ENCODE assay signal across 9 mouse cellular contexts in the genomic region with DNA sequence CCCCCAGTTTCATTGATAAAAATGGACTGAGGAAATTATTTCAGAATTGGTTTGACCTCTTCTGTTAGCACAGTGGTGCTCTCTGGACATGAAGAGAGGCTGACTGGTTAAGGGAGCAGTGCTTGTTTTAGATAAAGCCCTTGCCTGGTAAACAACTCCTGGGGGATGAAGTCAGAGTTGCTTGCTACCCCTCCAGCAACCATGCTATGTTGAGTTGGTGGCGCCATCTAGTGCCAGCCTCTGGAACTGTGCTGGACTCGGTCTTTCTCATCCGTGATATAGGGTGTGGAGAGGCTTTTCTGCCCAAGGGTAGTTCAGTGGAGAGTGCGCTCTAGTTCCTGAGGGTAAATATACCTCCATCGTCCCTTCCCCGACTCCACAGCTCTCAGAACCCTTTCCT. TPM values are rescaled to one million over a fixed set of nuclear protein-coding genes. Genes with fewer than 3 reads are reported as not detected.
DNase-seq lines count a peak whose midpoint lies in the region; ATAC-seq and TF ChIP-seq lines count a peak whose summit lies in the region.
"Had no signal": no experiment of that assay in that cellular context is flagged by ENCODE, and none has a peak within 500 bp of the region (broad histone marks: within the 10 kb centered on the region; RNA-seq: fewer than 3 reads in every experiment).

No protein-coding gene starts in this region.

- no peaks in the 10 kb centered on the region for H3K9me3 ChIP-seq in intestine, postnatal 0 days (ENCODE audit: control insufficient read depth)
- H3K9me3 ChIP-seq in intestine, embryonic 16.5 days (ENCODE audit: control insufficient read depth, low read length), result no peaks in the 10 kb centered on the region
- no peaks in the 10 kb centered on the region for H3K9me3 ChIP-seq in forebrain, embryonic 13.5 days (replicated peaks)
- no peaks in the 10 kb centered on the region for H3K9me3 ChIP-seq in limb, embryonic 10.5 days (replicated peaks)
- H3K9me3 ChIP-seq: neural tube, embryonic 12.5 days had no signal

- no peak for TF ChIP-seq POLR2A in testis, adult 2 months (IDR thresholded peaks at IDR 0.05; ENCODE audit: control insufficient read depth, low read depth, low read length)

- peak; percentile 87 for TF ChIP-seq CTCF in intestine, postnatal 0 days (IDR thresholded peaks at IDR 0.05; ENCODE audit: low read depth)
- peak; percentile 94 for TF ChIP-seq CTCF in testis, adult 2 months (IDR thresholded peaks at IDR 0.05; ENCODE audit: control insufficient read depth, insufficient read depth, insufficient replicate concordance, low read depth, low read length)

- H3K4me1 ChIP-seq in intestine, postnatal 0 days (replicated peaks; ENCODE audit: control insufficient read depth, insufficient read depth, low read length), result no peaks in the 10 kb centered on the region; the same call in 1 of the 2 replicates
- peaks cover 26% of the 10 kb centered on the region; the same call in 1 of the 2 replicates for H3K4me1 ChIP-seq in intestine, embryonic 16.5 days (ENCODE audit: control insufficient read depth, insufficient read depth, low read length)
- H3K4me1 ChIP-seq in forebrain, embryonic 13.5 days, result peaks cover 81% of the 10 kb centered on the region
- peaks cover 86% of the 10 kb centered on the region for H3K4me1 ChIP-seq in limb, embryonic 10.5 days
- H3K4me1 ChIP-seq in testis, adult 2 months (ENCODE audit: control insufficient read depth, insufficient read depth, low read length), result no peaks in the 10 kb centered on the region

- H3K4me2 ChIP-seq in intestine, postnatal 0 days (replicated peaks; ENCODE audit: low read depth), result no peak overlapping the region
- no peak overlapping the region for H3K4me2 ChIP-seq in intestine, embryonic 16.5 days (ENCODE audit: low read depth, low read length)
- peak overlapping the region; percentile 18 for H3K4me2 ChIP-seq in forebrain, embryonic 13.5 days
- H3K4me2 ChIP-seq: neural tube, embryonic 12.5 days had no signal

- no peak overlapping the region for H3K9ac ChIP-seq in intestine, postnatal 0 days (ENCODE audit: low read depth, low read length)
- no peak overlapping the region for H3K9ac ChIP-seq in intestine, embryonic 16.5 days (ENCODE audit: low read depth, low read length)
- peak overlapping the region; percentile 23; the same call in 1 of the 2 replicates for H3K9ac ChIP-seq in forebrain, embryonic 13.5 days
- H3K9ac ChIP-seq: neural tube, embryonic 12.5 days had no signal

- 24% methylated on average over 6 of the region's 6 CpGs for WGBS in intestine, postnatal 0 days
- 35% methylated on average over 6 of the region's 6 CpGs for WGBS in intestine, embryonic 16.5 days
- WGBS in forebrain, embryonic 13.5 days, result 32% methylated on average over 6 of the region's 6 CpGs
- 20% methylated on average over 6 of the region's 6 CpGs for WGBS in limb, embryonic 10.5 days

- DNase-seq in c-Kit-negative CD71-positive TER-119-positive erythroid progenitor cells, embryonic 14.5 days (ENCODE audit: low read depth, low spot score), result peak; percentile 46
- DNase-seq in limb, embryonic 10.5 days (ENCODE audit: low spot score), result peak; percentile 90
- DNase-seq in naive thymus-derived CD4-positive, alpha-beta T cell, adult 2 months (ENCODE audit: low read depth), result peak; percentile 97

- H3K4me3 ChIP-seq in intestine, postnatal 0 days (ENCODE audit: low read depth, low read length), result no peak overlapping the region
- no peak overlapping the region for H3K4me3 ChIP-seq in intestine, embryonic 16.5 days (ENCODE audit: low read length)
- no peak overlapping the region for H3K4me3 ChIP-seq in forebrain, embryonic 13.5 days
- H3K4me3 ChIP-seq in limb, embryonic 10.5 days, result no peak overlapping the region
- H3K4me3 ChIP-seq in testis, adult 2 months (ENCODE audit: control insufficient read depth, low read depth, low read length), result no peak overlapping the region
- H3K4me3 ChIP-seq: neural tube, embryonic 12.5 days had no signal

- 0 out of 2 replicates have a peak, but pooled peaks have one; percentile 37 for ATAC-seq in intestine, postnatal 0 days
- no peak for ATAC-seq in intestine, embryonic 16.5 days
- no peak for ATAC-seq in forebrain, embryonic 13.5 days
- peak; percentile 51 to 54; a peak in 3 of 4 replicates for ATAC-seq in hematopoietic stem cell, adult 5-6 weeks (replicated peaks in 1 of 2; ENCODE audit: insufficient read depth in 1 of 2, low FRiP score in 2 of 2, low TSS enrichment in 1 of 2, low read depth in 1 of 2, poor library complexity in 2 of 2, severe bottlenecking in 2 of 2)

- no peak overlapping the region for H3K27ac ChIP-seq in intestine, postnatal 0 days (ENCODE audit: low read depth, low read length)
- H3K27ac ChIP-seq in intestine, embryonic 16.5 days (ENCODE audit: low read length), result no peak overlapping the region
- H3K27ac ChIP-seq in forebrain, embryonic 13.5 days, result peak overlapping the region; percentile 48
- peak overlapping the region; percentile 66 for H3K27ac ChIP-seq in limb, embryonic 10.5 days
- no peak overlapping the region for H3K27ac ChIP-seq in testis, adult 2 months (ENCODE audit: control insufficient read depth, insufficient read depth, low read depth, low read length)
- H3K27ac ChIP-seq: neural tube, embryonic 12.5 days had no signal

- no peaks in the 10 kb centered on the region for H3K36me3 ChIP-seq in intestine, postnatal 0 days (ENCODE audit: control insufficient read depth, insufficient read depth)
- no peaks in the 10 kb centered on the region for H3K36me3 ChIP-seq in intestine, embryonic 16.5 days (ENCODE audit: control insufficient read depth, insufficient read depth, low read length)
- peaks cover 7% of the 10 kb centered on the region; the same call in 1 of the 2 replicates for H3K36me3 ChIP-seq in forebrain, embryonic 13.5 days (ENCODE audit: poor library complexity, severe bottlenecking)
- peaks cover 27% of the 10 kb centered on the region for H3K36me3 ChIP-seq in limb, embryonic 10.5 days
- H3K36me3 ChIP-seq in testis, adult 2 months (ENCODE audit: control insufficient read depth, insufficient read depth, low read length), result no peaks in the 10 kb centered on the region

- H3K27me3 ChIP-seq in intestine, postnatal 0 days (replicated peaks; ENCODE audit: control insufficient read depth, insufficient read depth, low read length), result peaks cover 5% of the 10 kb centered on the region
- no peaks in the 10 kb centered on the region for H3K27me3 ChIP-seq in intestine, embryonic 16.5 days (replicated peaks; ENCODE audit: control insufficient read depth, insufficient read depth, low read length)
- no peaks in the 10 kb centered on the region for H3K27me3 ChIP-seq in forebrain, embryonic 13.5 days
- no peaks in the 10 kb centered on the region for H3K27me3 ChIP-seq in limb, embryonic 10.5 days (ENCODE audit: low read depth, poor library complexity, severe bottlenecking)
- H3K27me3 ChIP-seq in testis, adult 2 months (ENCODE audit: control insufficient read depth, insufficient read depth, low read length), result no peaks in the 10 kb centered on the region
- H3K27me3 ChIP-seq: neural tube, embryonic 12.5 days had no signal

RNA-seq across cellular contexts. Expression of a gene that starts 9.6 kb away (rescaled TPM):
- 1.1 and 1.4 TPM in 2 replicates for polyA plus RNA-seq in intestine, postnatal 0 days (2015; fragmentation: Nextera tagmentation; extraction: Ambion mirVana)
- 2.4 and 3.2 TPM in 2 replicates for polyA plus RNA-seq in intestine, embryonic 16.5 days (2015; fragmentation: Nextera tagmentation; extraction: Ambion mirVana)
- 26.2 and 31.6 TPM in 2 replicates for polyA plus RNA-seq in forebrain, embryonic 13.5 days (2015; fragmentation: Nextera tagmentation; extraction: Ambion mirVana)
- total RNA-seq in hematopoietic stem cell, adult 5-6 weeks (2017), result 4.2 and 4.7 TPM in 2 replicates
- polyA plus RNA-seq in limb, embryonic 10.5 days (2016; fragmentation: Nextera tagmentation; extraction: Ambion mirVana), result 23.0 and 23.5 TPM in 2 replicates
- 2.3 and 2.5 TPM in 2 replicates for polyA plus RNA-seq in testis, adult 2 months (2012; rRNA removed)

Comparison
In these comparisons a context has a peak if more than half of its experiments do, and no peak if none do; other contexts are left out.
1. ATAC-seq: peak in intestine, postnatal 0 days (single experiment) and hematopoietic stem cell, adult 5-6 weeks (2 of 2); none in intestine, embryonic 16.5 days (single experiment) and forebrain, embryonic 13.5 days (single experiment).
2. H3K27ac ChIP-seq: peak in forebrain, embryonic 13.5 days (single experiment) and limb, embryonic 10.5 days (single experiment); none in intestine, postnatal 0 days (single experiment), intestine, embryonic 16.5 days (single experiment) and testis, adult 2 months (single experiment).
3. DNase-seq: peak in every context shown above with its lines; median percentile 97 in naive thymus-derived CD4-positive, alpha-beta T cell, adult 2 months; 90 in limb, embryonic 10.5 days; 46 in c-Kit-negative CD71-positive TER-119-positive erythroid progenitor cells, embryonic 14.5 days.